12 mouse cellular contexts compared by ENCODE assay signal in genomic region chr13:45751231-45751630, GRCm38 (mm10).
A peak's percentile ranks its signal among the peaks of the same experiment; 100 is the strongest.
DNase-seq lines count a peak whose midpoint lies in the region; ATAC-seq and TF ChIP-seq lines count a peak whose summit lies in the region.
"Had no signal": no experiment of that assay in that cellular context is flagged by ENCODE, and none has a peak within 500 bp of the region (broad histone marks: within the 10 kb centered on the region; RNA-seq: fewer than 3 reads in every experiment).

No protein-coding gene starts in this region.

- no peak overlapping the region for H3K9ac ChIP-seq in heart, postnatal 0 days (replicated peaks; ENCODE audit: low read depth, low read length)
- H3K9ac ChIP-seq in stomach, embryonic 15.5 days, result no peak overlapping the region
- H3K9ac ChIP-seq in stomach, postnatal 0 days (ENCODE audit: low read length), result no peak overlapping the region
- no peak overlapping the region for H3K9ac ChIP-seq in intestine, postnatal 0 days (ENCODE audit: low read depth, low read length)

- 64% methylated on average over 2 of the region's 2 CpGs for WGBS in heart, postnatal 0 days
- 62% methylated on average over 2 of the region's 2 CpGs for WGBS in stomach, embryonic 15.5 days
- 39% methylated on average over 2 of the region's 2 CpGs for WGBS in stomach, postnatal 0 days
- 71% methylated on average over 2 of the region's 2 CpGs for WGBS in intestine, postnatal 0 days

- no peak overlapping the region for H3K4me2 ChIP-seq in heart, postnatal 0 days (ENCODE audit: low read depth, low read length)
- no peak overlapping the region for H3K4me2 ChIP-seq in stomach, embryonic 15.5 days
- no peak overlapping the region for H3K4me2 ChIP-seq in stomach, postnatal 0 days (replicated peaks; ENCODE audit: low read depth)
- no peak overlapping the region for H3K4me2 ChIP-seq in intestine, postnatal 0 days (replicated peaks; ENCODE audit: low read depth)

- no peak for TF ChIP-seq POLR2A in embryonic fibroblast, embryonic 13.5 days (IDR thresholded peaks at IDR 0.05; ENCODE audit: low read depth, low read length)

- no peak for DNase-seq in heart, postnatal 0 days (ENCODE audit: low spot score)
- no peak for DNase-seq in heart, adult 9 months (ENCODE audit: low spot score in 2 of 2)
- DNase-seq in stomach, postnatal 0 days (ENCODE audit: low spot score), result no peak
- no peak for DNase-seq in retina, embryonic 14.5 days (ENCODE audit: low spot score)
- DNase-seq in frontal cortex, postnatal 25 days (ENCODE audit: low spot score in 2 of 2), result no peak
- DNase-seq: gastrocnemius, adult 2 months; heart, postnatal 14 days; lung, postnatal 4 days had no signal

- no peaks in the 10 kb centered on the region for H3K27me3 ChIP-seq in heart, postnatal 0 days (ENCODE audit: control insufficient read depth, insufficient read depth, low read length)
- H3K27me3 ChIP-seq in stomach, embryonic 15.5 days (replicated peaks), result no peaks in the 10 kb centered on the region
- H3K27me3 ChIP-seq in stomach, postnatal 0 days (ENCODE audit: control insufficient read depth, insufficient read depth, low read length), result no peaks in the 10 kb centered on the region
- no peaks in the 10 kb centered on the region for H3K27me3 ChIP-seq in intestine, postnatal 0 days (replicated peaks; ENCODE audit: control insufficient read depth, insufficient read depth, low read length)

- no peak overlapping the region for H3K4me3 ChIP-seq in heart, postnatal 0 days (ENCODE audit: low read depth, low read length)
- no peak overlapping the region for H3K4me3 ChIP-seq in stomach, embryonic 15.5 days (replicated peaks)
- no peak overlapping the region for H3K4me3 ChIP-seq in stomach, postnatal 0 days (ENCODE audit: low read depth, low read length)
- H3K4me3 ChIP-seq in embryonic fibroblast, embryonic 13.5 days (ENCODE audit: insufficient read depth, low read length), result no peak overlapping the region
- H3K4me3 ChIP-seq in intestine, postnatal 0 days (ENCODE audit: low read depth, low read length), result no peak overlapping the region
- H3K4me3 ChIP-seq: gastrocnemius, adult 2 months had no signal

- H3K27ac ChIP-seq in heart, postnatal 0 days (ENCODE audit: low read depth), result peak overlapping the region; percentile 12; the same call in 1 of the 2 replicates
- H3K27ac ChIP-seq in stomach, embryonic 15.5 days, result 0 out of 2 replicates have a peak overlapping the region, but pooled peaks have one; percentile 1
- no peak overlapping the region for H3K27ac ChIP-seq in stomach, postnatal 0 days (replicated peaks)
- H3K27ac ChIP-seq in embryonic fibroblast, embryonic 13.5 days (ENCODE audit: insufficient read depth, low read length), result peak overlapping the region; percentile 79
- H3K27ac ChIP-seq in intestine, postnatal 0 days (ENCODE audit: low read depth, low read length), result no peak overlapping the region
- H3K27ac ChIP-seq: gastrocnemius, adult 2 months had no signal

- no peaks in the 10 kb centered on the region for H3K9me3 ChIP-seq in heart, postnatal 0 days (replicated peaks; ENCODE audit: control insufficient read depth, low read length)
- no peaks in the 10 kb centered on the region for H3K9me3 ChIP-seq in stomach, embryonic 15.5 days
- H3K9me3 ChIP-seq in stomach, postnatal 0 days (ENCODE audit: control insufficient read depth, low read length), result no peaks in the 10 kb centered on the region
- no peaks in the 10 kb centered on the region for H3K9me3 ChIP-seq in intestine, postnatal 0 days (ENCODE audit: control insufficient read depth)
- H3K9me3 ChIP-seq: G1E had no signal

- ATAC-seq in heart, postnatal 0 days (ENCODE audit: insufficient read depth, low read depth), result no peak
- no peak for ATAC-seq in stomach, embryonic 15.5 days (ENCODE audit: insufficient read depth, low FRiP score, low read depth)
- no peak for ATAC-seq in stomach, postnatal 0 days (ENCODE audit: low FRiP score, low TSS enrichment)
- no peak for ATAC-seq in intestine, postnatal 0 days

- no peak for TF ChIP-seq CTCF in heart, postnatal 0 days (IDR thresholded peaks at IDR 0.05; ENCODE audit: low read depth)
- TF ChIP-seq CTCF in stomach, postnatal 0 days (IDR thresholded peaks at IDR 0.05; ENCODE audit: low read depth), result no peak
- TF ChIP-seq CTCF in embryonic fibroblast, embryonic 13.5 days (IDR thresholded peaks at IDR 0.05; ENCODE audit: borderline replicate concordance, insufficient read depth, low read length), result no peak
- TF ChIP-seq CTCF in intestine, postnatal 0 days (IDR thresholded peaks at IDR 0.05; ENCODE audit: low read depth), result no peak

- H3K36me3 ChIP-seq in heart, postnatal 0 days (replicated peaks; ENCODE audit: control insufficient read depth, insufficient read depth, low read length), result no peaks in the 10 kb centered on the region
- H3K36me3 ChIP-seq in stomach, embryonic 15.5 days, result no peaks in the 10 kb centered on the region
- no peaks in the 10 kb centered on the region for H3K36me3 ChIP-seq in stomach, postnatal 0 days (ENCODE audit: control insufficient read depth, insufficient read depth, low read length)
- no peaks in the 10 kb centered on the region for H3K36me3 ChIP-seq in intestine, postnatal 0 days (ENCODE audit: control insufficient read depth, insufficient read depth)

- peaks cover 34% of the 10 kb centered on the region for H3K4me1 ChIP-seq in heart, postnatal 0 days (ENCODE audit: control insufficient read depth, insufficient read depth)
- H3K4me1 ChIP-seq in stomach, embryonic 15.5 days, result peaks cover 15% of the 10 kb centered on the region
- peaks cover 6% of the 10 kb centered on the region; the same call in 1 of the 2 replicates for H3K4me1 ChIP-seq in stomach, postnatal 0 days (replicated peaks; ENCODE audit: control insufficient read depth, insufficient read depth)
- peaks cover 16% of the 10 kb centered on the region for H3K4me1 ChIP-seq in embryonic fibroblast, embryonic 13.5 days (ENCODE audit: control insufficient read depth, insufficient read depth, low read length)
- H3K4me1 ChIP-seq in intestine, postnatal 0 days (replicated peaks; ENCODE audit: control insufficient read depth, insufficient read depth, low read length), result peaks cover 7% of the 10 kb centered on the region

- TF ChIP-seq EP300 in heart, postnatal 0 days (IDR thresholded peaks at IDR 0.05; ENCODE audit: low read depth), result no peak
- no peak for TF ChIP-seq EP300 in stomach, postnatal 0 days (optimal IDR thresholded peaks at IDR 0.05)

Comparison
In these comparisons a context has a peak if more than half of its experiments do, and no peak if none do; other contexts are left out.
1. H3K27ac ChIP-seq: peak in heart, postnatal 0 days (single experiment), stomach, embryonic 15.5 days (single experiment) and embryonic fibroblast, embryonic 13.5 days (single experiment); none in stomach, postnatal 0 days (single experiment) and intestine, postnatal 0 days (single experiment).